Mouse (Mus musculus) embryonic fibroblast, embryonic 13.5 days (primary cell): ENCODE data around the gene Fam129a.

ENCODE experiments used
- CTCF ChIP-seq: IDR thresholded peaks from 2 replicates; pipeline ENCODE4 v1.5.1; 2011; ENCODE audit warnings: mild to moderate bottlenecking, control low read depth, low read length, moderate library complexity, borderline replicate concordance; ENCODE audit not compliant: insufficient read depth
- POLR2A ChIP-seq: IDR thresholded peaks from 2 replicates; pipeline ENCODE4 v1.6.1; 2011; ENCODE audit warnings: low read depth, mild to moderate bottlenecking, control low read depth, low read length, moderate library complexity

DNA sequence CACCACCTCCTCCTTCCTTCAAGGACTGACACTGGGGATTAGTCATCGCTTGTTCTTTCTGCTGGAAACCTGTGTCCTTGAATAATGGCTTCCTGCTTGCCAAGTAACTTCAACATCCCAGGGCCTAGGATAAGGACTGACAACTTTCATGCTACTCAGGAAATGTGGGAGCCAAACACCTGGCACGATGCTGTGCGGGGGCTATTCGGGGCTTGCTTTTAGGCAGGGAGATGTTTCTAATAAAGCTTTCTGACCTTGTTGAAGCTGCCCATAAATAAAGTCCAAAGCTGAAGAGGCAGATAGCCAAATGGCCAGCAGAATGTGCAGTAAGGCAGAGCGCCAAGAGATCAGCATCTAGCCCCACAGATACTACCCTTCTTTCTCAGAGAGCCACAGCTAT lies 148.9 kb downstream of the Fam129a start:
- TF ChIP-seq CTCF (no peak), POLR2A (no peak)
